Mouse (Mus musculus) megakaryocyte, embryonic 14.5 days (primary cell): ENCODE data around the gene Znrf4. TPM values are rescaled to one million over a fixed set of nuclear protein-coding genes. Genes with fewer than 3 reads are reported as not detected.

Experiments used
- H3K27me3 ChIP-seq: replicated peaks from 2 replicates; pipeline ENCODE3; 2012; ENCODE audit warnings: inconsistent platforms
- H3K36me3 ChIP-seq: replicated peaks from 2 replicates; pipeline ENCODE3; 2012; ENCODE audit warnings: low read length, inconsistent platforms, mixed read lengths
- H3K4me1 ChIP-seq: 2 replicates; pipeline ENCODE4 v1.6.1; 2012; ENCODE audit warnings: inconsistent platforms
- H3K4me3 ChIP-seq: replicated peaks from 2 replicates; pipeline ENCODE3; 2012; ENCODE audit warnings: moderate library complexity, mild to moderate bottlenecking, inconsistent platforms
- H3K9me3 ChIP-seq: 2 replicates; pipeline ENCODE4 v1.6.1; 2012; ENCODE audit warnings: inconsistent platforms
- FLI1 ChIP-seq: IDR thresholded peaks from 2 replicates; pipeline ENCODE4 v1.6.1; 2012; ENCODE audit warnings: low read length, inconsistent platforms, mixed read lengths
- GATA1 ChIP-seq: IDR thresholded peaks from 3 replicates; pipeline ENCODE4 v1.6.1; 2012; ENCODE audit warnings: mixed read lengths, low read length, inconsistent platforms, borderline replicate concordance
- polyA plus RNA-seq: library from polyadenylated mRNA; stranded (reverse); fragments of >175 nt; gene quantifications from 2 replicates; pipeline ENCODE4 v1.2.3, GENCODE M21; 2012; ENCODE audit warnings: low replicate concordance; ENCODE audit not compliant: insufficient read depth

Gene Znrf4
- polyA plus RNA-seq, 1 experiment, result 0.22 TPM

DNA sequence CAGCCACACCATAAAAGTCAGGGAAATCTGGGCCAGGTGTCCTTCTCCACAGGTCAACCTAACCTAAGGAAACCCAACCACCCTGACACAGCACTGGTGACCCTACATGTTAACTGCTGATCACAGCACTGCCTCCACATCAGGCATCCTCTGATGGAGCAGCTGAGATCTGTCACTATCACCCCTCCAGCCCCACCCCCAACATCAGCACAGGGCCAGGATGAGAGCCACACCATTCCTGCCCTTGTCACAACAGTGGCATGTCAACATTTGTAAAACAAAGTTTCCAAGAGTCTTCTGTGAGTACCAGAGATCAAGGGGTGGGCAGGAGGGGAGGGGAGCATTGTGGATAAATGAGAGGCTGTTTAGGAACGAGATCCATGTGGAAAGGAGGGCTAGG, 48.7 kb downstream of the Znrf4 start:
- Histone ChIP-seq H3K27me3 (peaks cover 63% of the 10 kb centered on the region), H3K4me1 (peaks cover 60% of the 10 kb centered on the region), H3K36me3 (peaks cover 4% of the 10 kb centered on the region), H3K4me3 (peak overlapping the region; percentile 26), H3K9me3 (peaks cover 5% of the 10 kb centered on the region)
- TF ChIP-seq GATA1 (no peak), FLI1 (no peak)

DNA sequence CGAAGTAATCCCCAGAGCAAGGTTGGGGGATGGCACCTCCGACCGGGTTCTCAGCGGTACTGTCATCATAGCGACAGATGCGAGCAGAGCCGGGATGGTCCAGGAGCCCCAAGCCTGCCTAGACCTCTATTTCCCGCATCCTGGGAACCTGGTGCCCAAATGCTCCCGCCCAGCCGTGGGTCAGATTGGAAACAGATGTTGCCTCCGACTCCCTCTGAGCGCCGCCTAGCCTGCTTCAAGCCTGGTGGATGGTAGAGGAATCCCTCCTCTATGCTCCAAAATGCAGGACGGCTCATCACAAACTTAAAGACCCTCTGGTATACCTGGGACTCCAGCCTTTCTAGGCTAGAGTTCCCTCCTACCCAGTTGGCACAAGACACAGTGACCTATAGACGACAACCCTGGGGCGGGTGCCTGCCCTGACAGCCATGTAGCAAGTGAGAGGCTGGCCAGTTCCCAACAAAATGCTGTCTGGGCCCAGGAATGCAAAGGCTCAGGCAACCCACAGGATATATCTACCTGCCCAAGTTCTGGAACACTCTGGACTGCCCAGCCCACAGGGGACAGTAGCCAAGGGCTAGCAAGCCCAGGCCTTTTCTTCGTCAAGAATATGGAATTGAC, 49.3 kb downstream of the Znrf4 start:
- Histone ChIP-seq H3K27me3 (peaks cover 60% of the 10 kb centered on the region), H3K36me3 (no peaks in the 10 kb centered on the region), H3K9me3 (no peaks in the 10 kb centered on the region; the same call in 1 of the 2 replicates), H3K4me3 (peak overlapping the region; percentile 97), H3K4me1 (peaks cover 61% of the 10 kb centered on the region)
- no peak for TF ChIP-seq FLI1
- TF ChIP-seq GATA1, result no peak

DNA sequence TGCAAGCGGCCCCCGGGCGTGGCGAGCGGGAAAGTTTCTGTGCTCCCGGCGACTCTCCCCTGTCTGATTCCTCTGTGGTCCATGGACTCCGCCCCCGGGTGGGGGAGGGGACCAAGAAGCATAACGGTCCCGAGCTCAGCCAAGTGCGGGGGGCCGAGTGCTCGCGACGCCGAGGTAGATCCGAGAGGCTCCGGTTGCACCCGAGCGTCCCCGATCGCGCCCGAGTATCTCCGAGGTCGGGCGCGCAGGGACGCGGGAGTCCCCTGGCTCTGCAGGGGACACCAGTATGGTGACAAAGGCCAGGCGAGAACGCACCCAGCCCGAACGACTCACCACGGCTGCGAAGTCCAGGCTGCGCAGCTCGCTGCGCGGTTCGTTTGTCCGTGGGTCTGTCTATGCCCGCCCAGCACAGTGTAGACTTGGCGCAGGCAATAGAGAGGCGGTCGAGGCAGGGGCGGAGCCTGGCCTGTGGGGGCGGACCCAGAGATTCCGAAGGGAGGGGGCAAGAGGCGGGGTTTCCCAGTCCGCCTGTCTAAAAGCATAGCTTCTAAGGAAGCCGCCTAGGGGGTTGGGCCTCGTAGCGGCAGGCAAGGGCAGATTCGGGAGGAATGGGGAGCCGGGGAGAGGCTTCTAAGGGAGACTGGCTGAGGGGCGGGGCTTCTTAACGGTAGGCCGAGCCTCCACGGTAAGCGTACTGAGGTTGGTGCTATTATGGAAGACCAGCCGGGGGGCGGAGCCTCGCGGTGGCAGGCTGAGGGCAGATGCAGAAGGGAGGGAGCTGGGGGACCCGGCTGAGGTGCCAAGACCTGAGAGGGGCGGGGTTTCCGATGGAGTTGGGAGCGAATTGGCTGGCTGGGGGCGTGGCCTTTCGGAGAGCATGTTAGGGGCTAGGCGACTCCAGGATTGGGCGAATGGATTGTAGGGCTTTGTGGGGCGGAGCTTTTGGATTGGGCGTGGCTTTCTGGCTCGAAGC, 50.2 kb downstream of the Znrf4 start:
- Histone ChIP-seq H3K36me3 (peaks cover 2% of the 10 kb centered on the region), H3K27me3 (peaks cover 56% of the 10 kb centered on the region), H3K4me1 (peaks cover 62% of the 10 kb centered on the region), H3K4me3 (peak overlapping the region; percentile 97), H3K9me3 (no peaks in the 10 kb centered on the region)
- TF ChIP-seq GATA1, result no peak
- no peak for TF ChIP-seq FLI1

Other genes with a start within 250 kb of the Znrf4 start
- 13.7 and 27.2 TPM in 2 replicates for gene Ticam1, start 235.6 kb downstream of the Znrf4 start, polyA plus RNA-seq
- gene Plin3, start 219.6 kb downstream of the Znrf4 start, polyA plus RNA-seq, result 4.6 and 21.3 TPM in 2 replicates
- not detected in 2 replicates for gene Arrdc5, start 212.1 kb downstream of the Znrf4 start, polyA plus RNA-seq
- 12.4 and 22.6 TPM in 2 replicates for gene Uhrf1, start 209.1 kb downstream of the Znrf4 start, polyA plus RNA-seq
- gene Kdm4b, start 186.4 kb downstream of the Znrf4 start, polyA plus RNA-seq, result 31.1 and 55.9 TPM in 2 replicates
- 24.6 and 26.9 TPM in 2 replicates for gene Ptprs, start 35.9 kb downstream of the Znrf4 start, polyA plus RNA-seq
- gene Gm20219, start 42.0 kb upstream of the Znrf4 start, polyA plus RNA-seq, result 2.6 and 23.3 TPM in 2 replicates
- gene Safb2, start 72.2 kb upstream of the Znrf4 start, polyA plus RNA-seq, result 75.4 and 129 TPM in 2 replicates
- 30.0 and 79.6 TPM in 2 replicates for gene Safb, start 72.4 kb upstream of the Znrf4 start, polyA plus RNA-seq
- gene 2410015M20Rik, start 97.3 kb upstream of the Znrf4 start, polyA plus RNA-seq, result 90.4 and 344 TPM in 2 replicates
- gene Rpl36, start 101.0 kb upstream of the Znrf4 start, polyA plus RNA-seq, result 9,023 and 9,040 TPM in 2 replicates
- gene Lonp1, start 114.5 kb upstream of the Znrf4 start, polyA plus RNA-seq, result 35.4 and 50.4 TPM in 2 replicates
- gene Catsperd, start 115.7 kb upstream of the Znrf4 start, polyA plus RNA-seq, result not detected in 2 replicates
- gene Ranbp3, start 160.9 kb upstream of the Znrf4 start, polyA plus RNA-seq, result 73.0 and 77.5 TPM in 2 replicates
- gene Ndufa11, start 205.3 kb upstream of the Znrf4 start, polyA plus RNA-seq, result 76.9 and 392 TPM in 2 replicates
- 7.9 and 14.9 TPM in 2 replicates for gene Vmac, start 205.6 kb upstream of the Znrf4 start, polyA plus RNA-seq
- gene Nrtn, start 245.1 kb upstream of the Znrf4 start, polyA plus RNA-seq, result 2.0 TPM in 1 of 2 replicates, not detected in the other